Mouse (Mus musculus) bone marrow, adult 2 months (tissue): ENCODE measurements around the gene Tango6. TPM values are rescaled to one million over a fixed set of nuclear protein-coding genes. Genes with fewer than 3 reads are reported as not detected.

Source experiments
- H3K27ac ChIP-seq: fragments of 200-500 bp; 2 replicates; pipeline ENCODE4 v1.5.1; 2012; ENCODE audit warnings: low read depth, mild to moderate bottlenecking, control low read depth, inconsistent platforms, low read length; ENCODE audit not compliant: control insufficient read depth, poor library complexity, insufficient read depth
- H3K4me1 ChIP-seq: fragments of 200-500 bp; 2 replicates; pipeline ENCODE4 v1.6.1; 2011; ENCODE audit warnings: low read length; ENCODE audit not compliant: control insufficient read depth, insufficient read depth
- H3K4me3 ChIP-seq: fragments of 200-500 bp; replicated peaks from 2 replicates; pipeline ENCODE3; 2011; ENCODE audit warnings: mild to moderate bottlenecking, low read depth, low read length, control low read depth; ENCODE audit not compliant: control insufficient read depth
- CTCF ChIP-seq: fragments of 200-500 bp; IDR thresholded peaks from 2 replicates; pipeline ENCODE4 v1.5.1; 2011; ENCODE audit warnings: low read length, control low read depth; ENCODE audit not compliant: control insufficient read depth, insufficient read depth
- POLR2A ChIP-seq: fragments of 200-500 bp; IDR thresholded peaks from 2 replicates; pipeline ENCODE4 v1.6.1; 2011; ENCODE audit warnings: low read depth, mild to moderate bottlenecking, control low read depth, low read length, borderline replicate concordance; ENCODE audit not compliant: control insufficient read depth
- WGBS: fragments of 180-500 bp; shearing (Covaris S2); methylation state at CpG from one replicate; pipeline ENCODE4 v1.1.7; 2018; 5-methylcytosine and 5-hydroxymethylcytosine counted together
- polyA plus RNA-seq: library from polyadenylated mRNA; stranded (reverse); fragments of >200 nt; gene quantifications from 2 replicates; pipeline ENCODE4 v1.2.4, GENCODE M21; 2011; ENCODE audit warnings: low replicate concordance; ENCODE audit not compliant: missing spikeins, insufficient read depth, insufficient read length

The Tango6 gene
- polyA plus RNA-seq, 1 experiment = 3.2 TPM

DNA sequence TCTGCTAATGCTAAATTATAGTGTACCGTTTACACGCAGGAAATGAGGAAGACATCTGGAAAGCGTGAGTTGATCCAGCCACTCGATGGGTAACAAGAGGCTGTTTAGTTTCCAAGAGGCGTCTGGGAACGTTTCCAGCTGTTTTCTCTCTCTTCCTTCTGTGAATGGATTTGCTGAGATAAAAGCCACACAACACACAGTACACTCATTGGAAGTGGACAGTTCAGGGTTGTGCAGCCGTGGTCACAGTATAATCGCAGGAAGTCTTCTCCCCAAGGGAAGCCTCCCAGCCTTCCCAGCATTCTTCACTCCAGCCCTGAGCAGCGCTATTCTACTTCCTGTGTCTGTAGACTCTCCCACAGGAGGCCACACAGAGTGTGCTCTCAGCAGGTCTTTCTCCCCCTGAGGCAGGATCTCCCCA lies 22.0 kb downstream of the Tango6 start:
- Histone ChIP-seq H3K4me3 (no peak overlapping the region), H3K27ac (no peak overlapping the region), H3K4me1 (peaks cover 1% of the 10 kb centered on the region; the same call in 1 of the 2 replicates)
- WGBS = 55% methylated on average over 9 of the region's 9 CpGs
- TF ChIP-seq CTCF (no peak), POLR2A (no peak)

DNA sequence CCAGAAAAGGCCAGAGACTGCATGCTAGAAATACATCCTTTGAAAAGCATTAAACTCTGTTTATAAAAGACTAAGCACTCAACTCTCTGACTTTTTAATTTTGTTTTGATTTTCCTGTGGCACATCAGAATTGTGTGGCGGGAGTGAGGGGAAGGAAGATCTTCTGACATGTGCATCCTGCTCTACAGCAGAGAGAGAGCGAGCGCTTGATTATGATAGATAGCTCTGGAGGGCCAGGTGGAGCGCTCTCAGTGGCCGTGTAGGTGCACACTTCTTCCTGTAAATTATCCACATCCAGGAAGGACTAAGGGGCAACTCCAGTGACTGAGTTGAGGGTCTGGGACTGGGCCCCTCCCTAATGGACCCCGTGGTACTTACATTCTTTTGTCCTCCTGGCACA lies 23.3 kb downstream of the Tango6 start:
- WGBS = 61% methylated on average over 6 of the region's 6 CpGs
- no peak for TF ChIP-seq CTCF
- TF ChIP-seq POLR2A = no peak
- Histone ChIP-seq H3K27ac (no peak overlapping the region), H3K4me3 (no peak overlapping the region), H3K4me1 (peaks cover 1% of the 10 kb centered on the region; the same call in 1 of the 2 replicates)

DNA sequence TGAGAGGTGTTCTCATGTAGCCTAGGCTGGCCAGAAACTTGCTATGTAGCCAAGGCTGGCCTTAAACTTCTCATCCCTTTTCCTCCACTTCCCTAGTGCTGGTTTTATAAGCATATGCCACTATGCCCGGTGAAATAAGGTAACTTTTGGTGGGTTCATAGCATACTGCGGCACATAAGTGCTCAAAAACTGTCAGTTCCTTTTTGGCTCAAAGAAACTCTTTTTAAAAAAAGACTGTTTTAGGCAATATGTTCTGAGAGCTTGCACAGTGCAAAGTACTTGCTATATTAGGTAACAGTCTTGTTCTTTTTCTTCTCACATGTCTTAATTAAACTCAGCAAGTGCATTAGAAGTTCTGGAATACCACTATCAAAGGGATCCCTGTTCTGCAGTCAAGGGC lies 27.1 kb downstream of the Tango6 start:
- 49% methylated on average over 2 of the region's 2 CpGs for WGBS
- Histone ChIP-seq H3K27ac (no peak overlapping the region), H3K4me3 (no peak overlapping the region), H3K4me1 (no peaks in the 10 kb centered on the region; the same call in none of the 2 replicates)
- no peak for TF ChIP-seq POLR2A
- TF ChIP-seq CTCF = no peak

DNA sequence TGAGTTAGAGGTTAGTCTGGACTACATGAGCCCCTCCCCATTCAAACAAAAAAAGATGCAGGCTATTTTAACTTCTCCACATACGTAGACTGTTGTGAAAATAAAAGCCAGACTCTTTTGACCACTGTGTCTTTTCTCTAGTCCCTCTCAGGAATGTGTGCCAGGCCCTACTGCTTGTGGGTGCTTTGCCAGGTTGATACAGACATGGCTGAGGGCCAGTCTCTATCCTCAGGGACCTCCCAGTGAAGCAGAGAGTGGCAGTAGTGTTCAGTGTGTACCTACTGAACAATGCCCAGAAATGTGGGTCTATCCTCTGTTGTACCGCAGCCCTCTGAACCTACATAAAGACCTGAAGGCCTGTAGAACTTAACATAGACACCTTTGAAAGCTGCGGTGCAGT lies 29.6 kb downstream of the Tango6 start:
- Histone ChIP-seq H3K4me1 (no peaks in the 10 kb centered on the region; the same call in none of the 2 replicates), H3K4me3 (no peak overlapping the region), H3K27ac (peak overlapping the region; percentile 53; the same call in 1 of the 2 replicates)
- TF ChIP-seq POLR2A = no peak
- no peak for TF ChIP-seq CTCF
- 70% methylated on average over 3 of the region's 3 CpGs for WGBS

DNA sequence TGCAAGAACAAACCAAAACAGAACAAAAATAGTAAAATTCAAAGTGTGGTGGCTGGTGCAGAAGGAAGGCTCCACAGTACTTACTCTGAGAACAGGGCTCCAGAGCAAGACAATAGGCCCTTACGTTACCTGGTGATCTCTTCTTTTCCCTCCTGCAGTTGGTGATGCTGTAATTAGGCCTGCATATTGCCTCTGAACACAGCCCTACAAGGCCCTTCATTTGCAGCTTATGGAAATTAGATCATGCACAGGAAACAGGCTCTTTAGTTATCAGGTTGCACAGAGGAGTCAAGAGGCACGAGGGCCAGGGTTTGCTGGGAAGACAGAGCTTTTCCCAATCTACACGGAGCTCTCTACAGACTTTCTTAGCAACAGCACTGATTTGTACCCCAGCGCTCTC lies 31.4 kb downstream of the Tango6 start:
- no peak overlapping the region for H3K4me3 ChIP-seq
- H3K4me1 ChIP-seq = no peaks in the 10 kb centered on the region; the same call in none of the 2 replicates
- TF ChIP-seq CTCF (no peak), POLR2A (no peak)
- WGBS = 73% methylated on average over 4 of the region's 4 CpGs
- no peak overlapping the region for H3K27ac ChIP-seq

DNA sequence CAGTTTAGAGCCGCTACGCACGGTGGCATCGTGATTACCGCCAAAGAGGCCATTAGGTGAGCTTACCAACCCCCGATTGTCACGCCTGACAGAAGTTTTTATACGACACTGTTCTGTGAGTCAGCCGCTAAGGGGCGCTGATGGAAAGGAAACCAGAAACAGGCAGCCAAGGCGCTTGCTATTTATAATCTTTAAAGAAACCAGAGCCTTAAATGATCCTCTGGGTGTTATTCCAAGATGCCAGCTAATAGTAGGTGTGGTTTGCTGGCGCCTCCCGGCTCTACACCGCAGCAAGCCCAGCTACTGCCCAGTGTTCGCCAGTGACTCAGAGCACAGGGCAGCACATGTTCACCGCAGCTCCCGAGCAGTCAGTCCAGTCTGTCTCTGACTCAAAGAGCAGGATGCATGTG lies 35.2 kb downstream of the Tango6 start:
- Histone ChIP-seq H3K27ac (no peak overlapping the region), H3K4me1 (no peaks in the 10 kb centered on the region), H3K4me3 (peak overlapping the region; percentile 10)
- 20% methylated on average over 17 of the region's 17 CpGs for WGBS
- TF ChIP-seq POLR2A (no peak), CTCF (peak; percentile 54)

DNA sequence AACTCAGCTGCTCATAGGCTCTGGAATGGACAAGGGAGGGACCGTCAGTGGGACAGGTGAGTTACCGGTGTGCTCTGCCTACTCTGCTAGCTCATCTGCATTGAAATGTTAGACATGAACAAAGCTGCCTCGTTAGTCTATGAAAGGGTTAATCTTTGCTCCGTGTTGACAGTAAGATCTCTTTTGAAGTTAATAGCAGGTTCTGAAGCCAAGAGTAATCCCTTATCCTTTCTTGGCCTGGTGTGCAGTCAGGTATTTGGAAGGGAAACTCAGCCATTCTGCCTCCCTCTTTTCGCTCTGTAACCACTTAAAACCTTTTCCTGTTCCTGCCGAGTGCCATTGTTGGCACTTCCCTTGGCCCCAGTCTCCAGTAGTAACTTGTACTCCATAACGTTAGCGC lies 38.1 kb downstream of the Tango6 start:
- Histone ChIP-seq H3K27ac (no peak overlapping the region), H3K4me1 (no peaks in the 10 kb centered on the region), H3K4me3 (no peak overlapping the region)
- 61% methylated on average over 8 of the region's 8 CpGs for WGBS
- TF ChIP-seq POLR2A (no peak), CTCF (no peak)

DNA sequence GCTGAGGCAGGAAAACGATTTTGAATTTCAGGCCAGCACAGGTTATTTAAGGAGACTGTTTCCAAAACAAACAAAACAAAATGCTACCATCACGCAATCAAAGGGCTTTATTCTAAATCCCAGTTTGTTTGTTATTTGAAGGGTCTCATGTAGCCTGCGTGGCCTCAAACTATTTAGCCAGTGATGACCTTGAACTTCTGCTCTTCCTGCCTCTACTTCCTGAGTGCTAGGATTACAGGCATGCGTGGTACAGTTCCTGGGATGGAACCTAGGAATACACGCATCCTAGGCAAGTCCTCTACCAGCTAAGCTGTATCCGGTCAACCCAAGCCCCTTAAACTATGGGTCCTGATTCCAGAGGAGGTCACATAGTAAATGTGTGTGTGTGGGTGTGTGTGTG lies 39.6 kb downstream of the Tango6 start:
- no peak overlapping the region for H3K27ac ChIP-seq
- TF ChIP-seq CTCF (no peak), POLR2A (no peak)

DNA sequence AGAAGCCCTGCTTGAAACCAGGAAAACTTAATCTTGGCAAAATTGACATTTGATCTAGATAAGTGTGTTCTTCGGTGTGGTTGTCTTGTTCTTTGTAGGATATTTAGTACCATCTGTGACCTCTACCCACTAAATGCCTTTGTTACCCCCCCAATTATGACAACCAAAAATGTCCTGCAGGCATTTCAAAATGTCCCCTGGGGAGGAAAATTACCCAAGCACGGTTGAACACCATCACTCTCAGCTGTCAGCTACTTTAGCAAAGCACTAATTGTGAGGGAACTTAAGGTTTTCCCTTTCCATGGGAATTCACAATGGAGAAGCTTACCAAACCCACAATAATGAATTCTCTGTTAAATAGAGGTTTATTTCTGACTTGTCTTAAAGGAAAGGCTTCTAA lies 41.1 kb downstream of the Tango6 start:
- no peak overlapping the region for H3K27ac ChIP-seq
- H3K4me3 ChIP-seq = no peak overlapping the region
- WGBS = 64% methylated on average over 2 of the region's 2 CpGs
- H3K4me1 ChIP-seq = no peaks in the 10 kb centered on the region
- TF ChIP-seq POLR2A (no peak), CTCF (no peak)

More for the DNA sequence above, 39.6 kb downstream of the Tango6 start:
- H3K4me3 ChIP-seq = no peak overlapping the region
- 83% methylated on average over 6 of the region's 6 CpGs for WGBS
- H3K4me1 ChIP-seq = no peaks in the 10 kb centered on the region

DNA sequence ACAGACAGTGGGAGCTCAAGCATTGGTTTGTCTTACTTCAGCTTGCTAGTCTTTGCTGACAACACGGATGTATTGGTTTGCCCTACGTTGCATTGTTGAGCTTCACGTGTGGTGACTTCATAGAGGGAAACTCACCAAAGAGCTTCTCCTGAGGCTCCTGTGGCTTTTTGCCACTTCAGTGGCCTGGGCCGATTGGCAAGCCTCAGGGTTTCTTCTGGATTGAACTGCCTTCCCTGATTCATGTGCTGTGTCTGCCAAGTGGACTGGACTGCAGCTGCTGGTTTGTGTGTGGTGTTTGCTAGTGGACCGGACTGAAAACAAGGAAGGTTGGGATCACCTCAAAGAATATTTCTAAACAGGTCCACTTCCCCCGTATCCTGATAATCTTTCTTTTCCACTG lies 43.7 kb downstream of the Tango6 start:
- 89% methylated on average over 6 of the region's 6 CpGs for WGBS
- Histone ChIP-seq H3K27ac (no peak overlapping the region), H3K4me3 (no peak overlapping the region), H3K4me1 (no peaks in the 10 kb centered on the region)
- TF ChIP-seq CTCF = no peak
- TF ChIP-seq POLR2A = no peak
